In the genomic region with DNA sequence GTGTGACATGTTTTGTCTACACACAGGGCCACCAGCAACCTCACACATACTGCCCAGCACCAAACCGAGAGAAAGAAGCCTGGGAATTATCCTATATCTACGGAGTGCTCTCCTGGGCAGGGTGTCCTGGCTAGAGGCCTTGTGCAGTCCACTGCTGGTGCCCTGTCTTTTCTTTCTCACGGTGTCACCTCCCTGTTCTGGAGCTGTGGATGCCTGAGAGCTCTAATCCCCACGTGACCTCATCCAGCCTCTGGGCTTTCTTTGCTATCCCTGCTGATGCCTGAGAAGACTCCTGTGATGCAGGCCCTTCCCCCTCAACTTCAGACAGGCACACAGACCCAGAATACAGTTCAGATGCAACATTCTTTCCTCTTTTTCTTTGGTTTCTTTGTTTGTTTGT, we compare ENCODE assay signal across 13 mouse cellular contexts. TPM values are rescaled to one million over a fixed set of nuclear protein-coding genes. Genes with fewer than 3 reads are reported as not detected.
A peak's percentile ranks its signal among the peaks of the same experiment; 100 is the strongest.
DNase-seq lines count a peak whose midpoint lies in the region; ATAC-seq and TF ChIP-seq lines count a peak whose summit lies in the region.
"Had no signal": no experiment of that assay in that cellular context is flagged by ENCODE, and none has a peak within 500 bp of the region (broad histone marks: within the 10 kb centered on the region; RNA-seq: fewer than 3 reads in every experiment).

No protein-coding gene starts in this region.

- no peak overlapping the region for H3K9ac ChIP-seq in kidney, postnatal 0 days (ENCODE audit: low read depth, low read length)
- H3K9ac ChIP-seq in liver, embryonic 14.5 days (replicated peaks): peak overlapping the region; percentile 61
- H3K9ac ChIP-seq in forebrain, embryonic 13.5 days: no peak overlapping the region; the same call in 1 of the 2 replicates
- H3K9ac ChIP-seq: limb, embryonic 12.5 days had no signal

- H3K4me3 ChIP-seq in kidney, postnatal 0 days (replicated peaks; ENCODE audit: low read depth, low read length): no peak overlapping the region
- H3K4me3 ChIP-seq in liver, embryonic 14.5 days (ENCODE audit: insufficient read depth in 1 of 2, low read depth in 2 of 2, low read length in 2 of 2): no peak overlapping the region
- H3K4me3 ChIP-seq in forebrain, embryonic 13.5 days: no peak overlapping the region
- H3K4me3 ChIP-seq: limb, embryonic 12.5 days had no signal

- H3K9me3 ChIP-seq in kidney, postnatal 0 days (replicated peaks; ENCODE audit: low read length): no peaks in the 10 kb centered on the region
- H3K9me3 ChIP-seq in liver, embryonic 14.5 days (ENCODE audit: control insufficient read depth, low read length): no peaks in the 10 kb centered on the region
- peaks cover 7% of the 10 kb centered on the region for H3K9me3 ChIP-seq in forebrain, embryonic 13.5 days (replicated peaks)
- H3K9me3 ChIP-seq: limb, embryonic 12.5 days had no signal

- no peak for TF ChIP-seq CTCF in kidney, postnatal 0 days (IDR thresholded peaks at IDR 0.05; ENCODE audit: low read depth)
- no peak for TF ChIP-seq CTCF in liver, embryonic 14.5 days (IDR thresholded peaks at IDR 0.05; ENCODE audit: low read depth)

- H3K4me2 ChIP-seq in kidney, postnatal 0 days (ENCODE audit: low read length): no peak overlapping the region
- H3K4me2 ChIP-seq in liver, embryonic 14.5 days (ENCODE audit: low read depth): peak overlapping the region; percentile 67; the same call in 1 of the 2 replicates
- no peak overlapping the region for H3K4me2 ChIP-seq in forebrain, embryonic 13.5 days
- H3K4me2 ChIP-seq: limb, embryonic 12.5 days had no signal

- no peak for TF ChIP-seq EP300 in liver, embryonic 14.5 days (IDR thresholded peaks at IDR 0.05; ENCODE audit: low read depth)

- H3K4me1 ChIP-seq in kidney, postnatal 0 days (replicated peaks; ENCODE audit: insufficient read depth, low read length): no peaks in the 10 kb centered on the region; the same call in 1 of the 2 replicates
- peaks cover 41 to 44% of the 10 kb centered on the region in 2 experiments for H3K4me1 ChIP-seq in liver, embryonic 14.5 days (replicated peaks; ENCODE audit: control insufficient read depth in 2 of 2, insufficient read depth in 2 of 2, low read length in 1 of 2)
- 0 out of 2 replicates have a peak, but pooled peaks cover 3% of the 10 kb centered on the region for H3K4me1 ChIP-seq in forebrain, embryonic 13.5 days

- ATAC-seq in kidney, postnatal 0 days (replicated peaks; ENCODE audit: low FRiP score, low read depth): no peak
- ATAC-seq in liver, embryonic 14.5 days (ENCODE audit: insufficient read depth): no peak
- no peak for ATAC-seq in forebrain, embryonic 13.5 days
- ATAC-seq: hindbrain, embryonic 16.5 days had no signal

- peak overlapping the region; percentile 21; the same call in 1 of the 2 replicates for H3K27ac ChIP-seq in kidney, postnatal 0 days
- peak overlapping the region; percentile 99 for H3K27ac ChIP-seq in liver, embryonic 14.5 days
- no peak overlapping the region for H3K27ac ChIP-seq in forebrain, embryonic 13.5 days
- H3K27ac ChIP-seq: limb, embryonic 12.5 days; macrophage had no signal

- DNase-seq in kidney, postnatal 0 days (ENCODE audit: low spot score): no peak
- no peak for DNase-seq in kidney, adult 8-10 months
- DNase-seq in R1 (ENCODE audit: low read depth, low spot score): peak; percentile 20
- peak; percentile 25 for DNase-seq in embryo, embryonic 10 days (ENCODE audit: low spot score)
- no peak for DNase-seq in liver, embryonic 14.5 days (ENCODE audit: low read depth in 3 of 3, low spot score in 3 of 3)
- no peak for DNase-seq in left cerebral cortex, adult 11 months (ENCODE audit: low spot score)
- DNase-seq in cerebellum, adult 8-10 months: no peak
- DNase-seq: cerebellum, postnatal 36 days; thymus, adult 2 months had no signal

- no peaks in the 10 kb centered on the region for H3K27me3 ChIP-seq in kidney, postnatal 0 days (ENCODE audit: insufficient read depth, low read length)
- H3K27me3 ChIP-seq in liver, embryonic 14.5 days (ENCODE audit: control insufficient read depth, insufficient read depth, low read length): no peaks in the 10 kb centered on the region
- H3K27me3 ChIP-seq in forebrain, embryonic 13.5 days: no peaks in the 10 kb centered on the region
- H3K27me3 ChIP-seq: limb, embryonic 12.5 days had no signal

- no peaks in the 10 kb centered on the region for H3K36me3 ChIP-seq in kidney, postnatal 0 days (ENCODE audit: insufficient read depth, low read length)
- no peaks in the 10 kb centered on the region for H3K36me3 ChIP-seq in liver, embryonic 14.5 days (replicated peaks; ENCODE audit: control insufficient read depth, insufficient read depth, low read depth)
- H3K36me3 ChIP-seq in forebrain, embryonic 13.5 days (ENCODE audit: poor library complexity, severe bottlenecking): no peaks in the 10 kb centered on the region
- H3K36me3 ChIP-seq: limb, embryonic 12.5 days had no signal

- 30% methylated on average over 4 of the region's 4 CpGs for WGBS in kidney, postnatal 0 days
- 75% methylated on average over 4 of the region's 4 CpGs for WGBS in liver, embryonic 14.5 days (ENCODE audit: insufficient replicate concordance)
- WGBS in forebrain, embryonic 13.5 days: 24% methylated on average over 4 of the region's 4 CpGs

RNA-seq across cellular contexts. Expression of a gene that starts 4.4 kb away (rescaled TPM):
- 38.2 and 38.7 TPM in 2 replicates for polyA plus RNA-seq in kidney, postnatal 0 days (2015; fragmentation: Nextera tagmentation; extraction: Ambion mirVana)
- 13.8 and 18.7 TPM in 2 replicates for polyA plus RNA-seq in liver, embryonic 14.5 days (2012; rRNA removed)
- polyA plus RNA-seq in liver, embryonic 14.5 days (2014; fragmentation: Nextera tagmentation; extraction: Ambion mirVana): 27.4 and 29.6 TPM in 2 replicates
- polyA plus RNA-seq in forebrain, embryonic 13.5 days (2015; fragmentation: Nextera tagmentation; extraction: Ambion mirVana): 52.6 and 55.8 TPM in 2 replicates

Comparison
In these comparisons a context has a peak if more than half of its experiments do, and no peak if none do; other contexts are left out.
1. DNase-seq: peak in R1 (single experiment) and embryo, embryonic 10 days (single experiment); none in kidney, postnatal 0 days (single experiment), kidney, adult 8-10 months (0 of 2), liver, embryonic 14.5 days (0 of 3), left cerebral cortex, adult 11 months (single experiment) and cerebellum, adult 8-10 months (single experiment).